ENCODE assay signal across 10 mouse cellular contexts in genomic region chr11:54028997-54029396, GRCm38 (mm10). TPM values are rescaled to one million over a fixed set of nuclear protein-coding genes. Genes with fewer than 3 reads are reported as not detected.
A peak's percentile ranks its signal among the peaks of the same experiment; 100 is the strongest.
DNase-seq lines count a peak whose midpoint lies in the region; ATAC-seq and TF ChIP-seq lines count a peak whose summit lies in the region.
"Had no signal": no experiment of that assay in that cellular context is flagged by ENCODE, and none has a peak within 500 bp of the region (broad histone marks: within the 10 kb centered on the region; RNA-seq: fewer than 3 reads in every experiment).

No protein-coding gene starts in this region.

- TF ChIP-seq POLR2A in heart, adult 2 months (IDR thresholded peaks at IDR 0.05; ENCODE audit: insufficient read depth, low read depth, low read length), result 0 out of 2 replicates have a peak, but pooled peaks have one; percentile 19

- H3K4me3 ChIP-seq in heart, adult 2 months, result peak overlapping the region; percentile 43
- peak overlapping the region; percentile 74; the same call in 1 of the 2 replicates for H3K4me3 ChIP-seq in G1E (ENCODE audit: low read depth, low read length)
- H3K4me3 ChIP-seq in hindbrain, embryonic 10.5 days, result peak overlapping the region; percentile 69
- peak overlapping the region; percentile 2 for H3K4me3 ChIP-seq in megakaryocyte, embryonic 14.5 days (replicated peaks)

- H3K4me1 ChIP-seq in heart, adult 2 months (ENCODE audit: control insufficient read depth, insufficient read depth, low read length), result peaks cover 6% of the 10 kb centered on the region
- peaks cover 61% of the 10 kb centered on the region for H3K4me1 ChIP-seq in G1E (ENCODE audit: insufficient read depth, low read depth, low read length)
- peaks cover 17% of the 10 kb centered on the region for H3K4me1 ChIP-seq in hindbrain, embryonic 10.5 days (replicated peaks)
- H3K4me1 ChIP-seq in megakaryocyte, embryonic 14.5 days, result peaks cover 28% of the 10 kb centered on the region

- no peaks in the 10 kb centered on the region for H3K79me2 ChIP-seq in heart, adult 2 months (replicated peaks; ENCODE audit: control insufficient read depth, insufficient read depth, low read length)

- no peak for TF ChIP-seq CTCF in heart, adult 2 months (IDR thresholded peaks at IDR 0.05)
- TF ChIP-seq CTCF in G1E (IDR thresholded peaks at IDR 0.05; ENCODE audit: low read depth, low read length), result no peak

- no peak for ATAC-seq in G1E (ENCODE audit: extremely low read depth, insufficient number of reproducible peaks, low FRiP score, poor library complexity, severe bottlenecking)

- no peaks in the 10 kb centered on the region for H3K36me3 ChIP-seq in heart, adult 2 months (ENCODE audit: control insufficient read depth, insufficient read depth, low read length)
- H3K36me3 ChIP-seq in G1E (replicated peaks), result no peaks in the 10 kb centered on the region
- no peaks in the 10 kb centered on the region for H3K36me3 ChIP-seq in hindbrain, embryonic 10.5 days
- no peaks in the 10 kb centered on the region for H3K36me3 ChIP-seq in megakaryocyte, embryonic 14.5 days (replicated peaks; ENCODE audit: low read length)

- no peak for TF ChIP-seq EP300 in heart, adult 2 months (IDR thresholded peaks at IDR 0.05; ENCODE audit: insufficient read depth, low read depth, low read length)

- H3K27me3 ChIP-seq in heart, adult 2 months (ENCODE audit: control insufficient read depth, insufficient read depth, low read length), result no peaks in the 10 kb centered on the region
- peaks cover 22% of the 10 kb centered on the region for H3K27me3 ChIP-seq in G1E (ENCODE audit: insufficient read depth, low read length)
- peaks cover 55% of the 10 kb centered on the region for H3K27me3 ChIP-seq in hindbrain, embryonic 10.5 days (ENCODE audit: insufficient read depth, poor library complexity, severe bottlenecking)
- H3K27me3 ChIP-seq in megakaryocyte, embryonic 14.5 days (replicated peaks), result peaks cover 59% of the 10 kb centered on the region

- intact Hi-C loops in heart, adult 2 months (cut with DNase I), result loop anchor here (2.0 kb wide), 1 partner anchor 26 kb away; no protein-coding TSS in a partner anchor

- H3K9ac ChIP-seq in heart, adult 2 months (ENCODE audit: low read depth, low read length), result peak overlapping the region; percentile 64

- H3K9me3 ChIP-seq in G1E (replicated peaks), result no peaks in the 10 kb centered on the region
- no peaks in the 10 kb centered on the region for H3K9me3 ChIP-seq in hindbrain, embryonic 10.5 days
- no peaks in the 10 kb centered on the region for H3K9me3 ChIP-seq in megakaryocyte, embryonic 14.5 days

- H3K27ac ChIP-seq in heart, adult 2 months, result peak overlapping the region; percentile 90
- H3K27ac ChIP-seq in hindbrain, embryonic 10.5 days, result no peak overlapping the region

- DNase-seq in heart, adult 2 months, result no peak
- DNase-seq in heart, adult 11 months, result no peak
- no peak for DNase-seq in G1E (ENCODE audit: low spot score)
- DNase-seq in hindbrain, embryonic 10.5 days (ENCODE audit: low spot score), result no peak
- DNase-seq in adrenal gland, postnatal 10 days, result no peak
- DNase-seq in layer of hippocampus, postnatal 14 days (ENCODE audit: low spot score in 2 of 2), result no peak
- DNase-seq in spleen, adult 18-20 months, result no peak
- DNase-seq: thymus, adult 18-20 months had no signal

- WGBS in heart, adult 2 months, result 69% methylated on average over 4 of the region's 4 CpGs
- 72% methylated on average over 4 of the region's 4 CpGs for WGBS in hindbrain, embryonic 10.5 days

RNA-seq across cellular contexts. Expression of gene Slc22a4, which starts 1.1 kb away (rescaled TPM):
- 1 to 10 TPM; 5.1 to 5.5 TPM for total RNA-seq in heart, adult 2 months (2021)
- 5.6 and 7.0 TPM in 2 replicates for polyA plus RNA-seq in heart, adult 2 months (2012; rRNA removed)
- total RNA-seq in G1E (2014; fragmentation: Nextera tagmentation), result not detected in 2 replicates
- total RNA-seq in G1E (2017), result 0.06 TPM in 1 of 2 replicates, not detected in the other
- not detected in 2 replicates for polyA plus RNA-seq in G1E (2012)
- 1.2 and 2.2 TPM in 2 replicates for polyA plus RNA-seq in hindbrain, embryonic 10.5 days (2016; fragmentation: Nextera tagmentation; extraction: Ambion mirVana)
- 0.04 and 5.0 TPM in 2 replicates for polyA plus RNA-seq in megakaryocyte, embryonic 14.5 days (2012; ENCODE audit: insufficient read depth, low replicate concordance)
- 1 to 10 TPM; 3.3 to 4.2 TPM for total RNA-seq in adrenal gland, postnatal 10 days (2021)
- total RNA-seq in layer of hippocampus, postnatal 14 days (2021), result 1 to 10 TPM; 7.2 to 7.3 TPM
- total RNA-seq: CH12.LX had no signal

RNA-seq across cellular contexts. Expression of gene Pdlim4, which starts 39.8 kb away (rescaled TPM):
- 10 to 100 TPM; 30.8 to 33.8 TPM for total RNA-seq in heart, adult 2 months (2021)
- 57.6 and 58.2 TPM in 2 replicates for polyA plus RNA-seq in heart, adult 2 months (2012; rRNA removed)
- total RNA-seq in G1E (2014; fragmentation: Nextera tagmentation) (not detected in 2 replicates), G1E (2017) (0.27 TPM in 1 of 2 replicates, not detected in the other)
- polyA plus RNA-seq in G1E (2012), result not detected in 2 replicates
- polyA plus RNA-seq in hindbrain, embryonic 10.5 days (2016; fragmentation: Nextera tagmentation; extraction: Ambion mirVana), result 54.3 and 60.9 TPM in 2 replicates
- polyA plus RNA-seq in megakaryocyte, embryonic 14.5 days (2012; ENCODE audit: insufficient read depth, low replicate concordance), result 14.3 TPM in 1 of 2 replicates, not detected in the other
- 10 to 100 TPM; 14.3 to 23.9 TPM for total RNA-seq in adrenal gland, postnatal 10 days (2021)
- 10 to 100 TPM; 17.7 to 17.9 TPM for total RNA-seq in layer of hippocampus, postnatal 14 days (2021)
- total RNA-seq: CH12.LX had no signal

RNA-seq across cellular contexts. Expression of gene Slc22a21, which starts 48.9 kb away (rescaled TPM):
- total RNA-seq in heart, adult 2 months (2021), result 1 to 10 TPM; 1.3 to 1.5 TPM
- polyA plus RNA-seq in heart, adult 2 months (2012; rRNA removed), result 0.61 and 1.1 TPM in 2 replicates
- total RNA-seq in G1E (2014; fragmentation: Nextera tagmentation) (not detected in 2 replicates), G1E (2017) (not detected in 2 replicates)
- polyA plus RNA-seq in G1E (2012), result not detected in 2 replicates
- 2.0 and 2.4 TPM in 2 replicates for polyA plus RNA-seq in hindbrain, embryonic 10.5 days (2016; fragmentation: Nextera tagmentation; extraction: Ambion mirVana)
- polyA plus RNA-seq in megakaryocyte, embryonic 14.5 days (2012; ENCODE audit: insufficient read depth, low replicate concordance), result 0.29 TPM in 1 of 2 replicates, not detected in the other
- total RNA-seq in adrenal gland, postnatal 10 days (2021), result 1 to 10 TPM; 4.4 to 5.8 TPM
- 1 to 10 TPM; 2.9 to 4.2 TPM for total RNA-seq in layer of hippocampus, postnatal 14 days (2021)
- total RNA-seq: CH12.LX had no signal

Comparison
In these comparisons a context has a peak if more than half of its experiments do, and no peak if none do; other contexts are left out.
1. H3K4me3 ChIP-seq: peak in every context shown above with its lines; median percentile 74 in G1E; 69 in hindbrain, embryonic 10.5 days; 43 in heart, adult 2 months; 2 in megakaryocyte, embryonic 14.5 days.
2. RNA of gene Slc22a4, which starts 1.1 kb away (total RNA-seq): 7.2 to 7.3 TPM in layer of hippocampus, postnatal 14 days, 5.1 to 5.5 TPM in heart, adult 2 months and 3.3 to 4.2 TPM in adrenal gland, postnatal 10 days; 0.06 TPM in G1E; every median in the first group is over 4 times any median in the second.
3. RNA of gene Pdlim4, which starts 39.8 kb away (total RNA-seq): 30.8 to 33.8 TPM in heart, adult 2 months, 14.3 to 23.9 TPM in adrenal gland, postnatal 10 days and 17.7 to 17.9 TPM in layer of hippocampus, postnatal 14 days; 0.27 TPM in G1E; every median in the first group is over 10 times any median in the second.